Mouse (Mus musculus) spleen, postnatal 4 days (tissue): ENCODE measurements around the gene Gm44596.
A peak's percentile ranks its signal among the peaks of the same experiment; 100 is the strongest.

Experiments
- DNase-seq, 2 experiments: peaks; one replicate each; pipeline ENCODE4 v3.0.0; 2022; ENCODE audit warnings: low spot score in 2 of 2

Gm44596 gene

DNA sequence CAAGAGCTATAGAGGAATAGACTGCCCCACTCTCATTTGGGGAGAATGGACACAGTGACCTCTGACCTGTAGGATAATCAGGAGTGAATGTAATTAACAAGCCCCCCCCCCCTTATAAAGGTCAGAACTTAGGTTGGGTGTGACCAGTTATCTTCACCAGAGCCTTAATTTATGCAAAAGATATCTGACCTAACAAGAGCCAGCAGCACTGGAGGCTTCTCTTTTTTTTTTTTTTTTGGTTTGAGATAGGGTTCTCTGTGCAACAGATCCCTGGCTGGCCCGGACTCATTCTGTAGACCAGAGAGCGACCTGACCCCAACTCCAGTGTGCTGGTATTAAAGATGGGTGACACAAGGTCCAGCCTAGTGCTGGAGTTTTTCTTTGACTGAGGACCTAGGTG, 54.0 kb downstream of the Gm44596 start:
- DNase-seq = no peak

DNA sequence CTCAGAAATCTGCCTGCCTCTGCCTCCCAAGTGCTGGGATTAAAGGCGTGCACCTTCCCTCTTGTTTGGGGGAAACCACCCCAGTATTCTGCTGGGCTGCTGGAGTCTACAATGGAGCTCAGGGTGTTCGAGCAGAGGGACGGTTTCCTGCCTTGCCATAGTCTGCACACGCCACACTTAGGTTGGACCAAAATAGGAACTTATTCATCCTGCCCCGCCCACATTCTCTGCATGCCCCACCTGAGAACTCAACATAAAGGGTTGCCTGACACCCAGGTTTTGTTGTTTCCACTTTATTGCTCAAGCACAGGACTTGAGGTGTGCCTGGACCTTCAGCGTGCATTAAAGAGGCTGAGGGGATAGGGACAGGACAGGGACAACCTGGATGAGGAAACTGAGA, 54.5 kb downstream of the Gm44596 start:
- no peak for DNase-seq

DNA sequence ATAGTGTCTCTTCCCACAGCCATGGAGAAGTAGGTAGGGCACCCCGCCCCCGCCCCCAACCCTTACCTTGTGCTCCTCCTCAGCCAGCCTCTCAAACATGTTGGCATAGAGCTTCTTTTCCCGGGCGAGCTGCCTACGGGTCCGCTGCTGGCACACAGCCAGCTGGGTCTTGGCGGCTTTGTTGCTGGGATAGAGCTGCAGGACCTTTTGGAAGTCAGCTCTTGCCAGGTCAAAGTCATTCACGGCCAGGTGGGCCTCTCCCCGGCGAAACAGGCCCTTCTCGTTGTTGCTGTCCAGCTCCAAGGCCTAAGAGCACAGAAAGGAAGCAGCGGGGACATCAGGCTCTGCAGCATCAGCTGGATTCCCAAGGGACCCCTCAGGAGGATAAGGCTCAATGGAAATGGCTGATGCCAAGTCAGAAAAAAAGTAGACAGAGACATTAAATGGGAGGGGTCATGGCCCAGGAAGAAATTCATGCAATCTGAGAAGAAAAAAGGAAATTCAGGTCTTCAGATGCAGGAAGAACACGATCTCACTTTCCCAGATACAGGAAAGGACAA, 57.1 kb downstream of the Gm44596 start:
- DNase-seq = no peak

DNA sequence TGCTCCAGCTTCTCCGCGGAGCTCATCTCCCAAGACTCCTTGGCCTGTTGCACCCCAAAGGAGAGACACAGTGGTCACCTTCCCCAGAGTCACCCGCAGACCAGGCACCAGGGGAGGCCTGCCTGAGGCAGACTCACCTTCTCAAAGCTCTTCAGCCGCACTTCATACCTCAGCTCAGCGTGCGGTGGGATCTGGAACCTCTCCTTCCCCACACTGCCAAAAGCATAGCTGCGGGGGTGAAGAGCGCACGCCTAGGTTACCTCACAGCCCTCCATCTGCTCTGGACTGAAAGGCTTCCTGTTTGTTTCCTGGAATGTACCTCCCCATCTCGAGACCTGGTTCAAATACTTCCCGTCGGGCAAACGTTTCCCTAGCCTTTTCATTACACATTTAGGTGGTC, 58.3 kb downstream of the Gm44596 start:
- DNase-seq = no peak

DNA sequence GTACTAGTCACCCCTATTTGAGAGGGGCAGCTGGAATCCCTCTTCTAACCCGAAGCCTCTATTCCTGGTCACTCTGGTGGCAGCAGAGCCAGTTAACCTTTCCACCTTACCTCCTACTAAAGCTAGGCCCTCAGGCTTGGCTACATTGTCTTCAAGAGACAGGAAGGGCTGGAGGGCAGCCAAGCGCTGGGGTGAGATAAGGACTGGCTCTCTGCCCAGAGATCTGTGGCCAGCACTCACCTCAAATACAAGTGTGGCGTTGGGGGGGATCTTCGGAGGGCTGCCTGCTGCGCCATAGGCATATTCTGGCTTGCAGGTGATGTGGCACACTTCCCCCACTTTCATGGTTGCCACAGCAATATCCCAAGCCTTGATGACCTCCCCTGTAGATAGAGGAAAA, 60.2 kb downstream of the Gm44596 start:
- DNase-seq = peak; percentile 69 to 78

DNA sequence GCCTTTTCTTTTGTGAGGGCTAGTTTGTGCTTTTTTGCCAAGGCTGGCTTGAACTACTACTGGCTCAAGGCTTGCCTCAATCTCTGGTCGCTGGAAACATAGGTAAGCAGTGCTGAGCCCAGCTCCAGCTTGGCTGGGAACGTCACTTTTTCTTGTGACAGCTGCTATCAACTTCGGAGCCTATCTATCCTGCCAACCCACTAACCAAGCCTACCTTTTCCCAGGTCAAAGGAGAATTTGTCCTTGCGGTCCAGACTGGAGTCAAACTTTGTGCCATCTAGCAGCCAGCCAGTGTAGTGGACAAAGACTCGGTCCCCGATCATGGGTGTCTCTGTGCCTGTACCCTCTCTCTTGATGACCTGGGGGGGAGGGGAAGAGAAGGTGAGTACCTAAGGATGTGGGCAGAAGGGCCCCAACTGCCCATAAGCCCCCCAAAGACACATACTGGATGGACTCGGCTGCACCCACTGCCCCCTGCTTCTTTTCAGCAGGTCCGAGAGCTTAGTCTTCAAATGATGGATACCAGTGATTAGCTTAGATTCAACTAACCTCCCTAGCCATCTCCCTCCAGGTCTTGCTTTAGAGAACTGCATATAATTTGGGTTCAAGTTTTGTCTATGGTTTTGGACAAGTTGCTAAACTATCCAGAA, 61.2 kb downstream of the Gm44596 start:
- DNase-seq = no peak

DNA sequence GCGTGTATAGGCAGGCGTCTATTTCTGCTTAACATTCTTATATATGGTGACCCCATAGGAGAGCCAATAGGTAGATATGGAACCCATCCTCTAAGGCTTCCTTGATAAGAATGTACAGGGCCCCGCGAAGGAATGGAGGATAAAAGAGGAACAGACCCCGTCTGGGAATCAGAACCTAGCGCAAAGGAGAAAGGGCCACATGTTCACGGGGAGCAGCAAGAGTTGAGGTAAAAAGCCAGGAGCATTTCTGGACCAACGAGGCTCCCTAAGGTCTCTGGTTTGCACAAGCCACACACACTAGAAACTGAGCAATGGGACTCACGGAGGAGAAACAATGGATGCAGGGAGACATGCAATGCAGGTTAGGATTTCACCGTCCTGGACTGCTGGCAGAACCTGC, 62.0 kb downstream of the Gm44596 start:
- no peak for DNase-seq

DNA sequence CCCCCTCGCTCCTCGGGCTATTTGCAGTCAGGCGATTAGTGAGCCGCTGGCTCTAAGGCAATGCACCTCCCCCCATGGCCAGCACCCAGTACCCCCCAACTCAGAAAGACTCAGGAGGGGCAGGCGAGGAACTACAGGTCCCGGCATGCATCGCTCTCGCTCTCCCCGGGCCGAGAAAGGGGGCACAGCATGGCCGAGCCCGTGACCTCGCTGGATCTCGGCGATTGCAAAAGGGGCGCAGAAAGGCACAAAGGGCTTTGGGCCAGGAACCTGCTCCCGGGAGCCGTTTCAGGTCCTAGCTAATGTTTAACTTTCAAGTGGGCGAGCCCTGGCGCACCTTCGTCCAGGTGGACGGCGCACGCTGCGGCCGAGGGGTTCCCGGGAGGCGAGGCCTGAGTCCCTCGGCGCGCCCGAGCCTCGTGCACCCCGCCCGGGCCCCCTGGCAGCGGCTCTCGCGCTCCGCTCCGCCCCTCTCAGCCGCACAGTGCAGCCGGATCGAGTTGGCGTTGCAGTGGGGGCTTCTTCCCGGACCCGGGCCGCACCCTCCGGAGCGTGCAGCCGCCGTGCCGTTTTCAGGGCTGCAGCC, 62.5 kb downstream of the Gm44596 start:
- DNase-seq = peak; percentile 59 to 82

DNA sequence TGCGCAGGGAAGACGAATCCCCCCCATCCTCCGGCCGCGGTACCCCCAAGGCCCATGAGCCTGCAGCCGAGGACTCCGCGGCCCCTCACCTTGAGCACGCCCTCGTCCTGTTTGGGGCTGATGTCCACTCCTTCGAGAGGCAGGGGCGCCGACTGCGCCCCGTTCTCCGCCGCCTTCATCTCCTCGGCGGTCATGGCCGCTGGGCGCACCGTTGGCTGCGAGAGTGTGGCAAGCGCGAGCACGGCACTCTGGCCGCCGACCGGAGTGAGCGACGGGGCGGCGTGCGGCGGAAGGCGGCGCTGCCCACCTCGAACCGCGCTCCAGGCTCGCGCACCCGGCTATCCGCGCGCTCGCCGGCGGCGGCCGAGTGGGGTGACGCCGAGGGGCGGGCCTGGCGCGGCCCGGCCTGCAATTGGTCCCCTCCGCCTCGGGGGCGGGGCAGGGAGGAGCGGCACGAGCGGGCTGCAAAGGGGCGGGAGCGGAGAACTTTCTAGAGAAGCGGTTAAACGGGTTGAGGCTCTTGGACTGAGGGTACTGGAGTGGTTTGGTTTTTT, 63.1 kb downstream of the Gm44596 start, which contains the start of gene Fkbp4:
Gene Fkbp4 (minus strand): TSS at position 361 of the 554 bp plus-strand sequence.
- DNase-seq = peak; percentile 92 to 96

DNA sequence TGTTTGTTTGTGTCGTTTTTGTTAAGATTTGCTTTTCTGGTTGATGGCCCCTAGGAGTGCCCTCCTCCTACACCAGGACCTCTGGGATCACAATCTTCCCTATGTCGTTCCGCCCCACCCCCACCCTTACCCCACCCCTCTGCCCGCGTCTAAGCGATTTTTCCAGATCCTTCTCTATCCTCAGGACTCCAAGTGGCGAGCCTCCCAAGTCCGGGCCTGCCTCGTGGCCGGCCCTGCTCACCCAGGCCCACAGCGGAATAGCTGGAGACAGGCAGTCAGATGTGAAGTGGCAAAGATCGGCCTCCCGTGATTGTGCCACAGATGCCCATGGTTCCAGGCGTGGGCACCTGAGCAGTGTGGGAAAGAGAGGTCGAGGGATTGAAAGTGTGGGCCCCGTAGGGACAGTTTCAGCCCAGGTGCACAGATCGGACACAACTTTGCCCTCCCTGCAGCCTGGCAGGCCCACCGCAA, 63.6 kb downstream of the Gm44596 start:
- DNase-seq = no peak

DNA sequence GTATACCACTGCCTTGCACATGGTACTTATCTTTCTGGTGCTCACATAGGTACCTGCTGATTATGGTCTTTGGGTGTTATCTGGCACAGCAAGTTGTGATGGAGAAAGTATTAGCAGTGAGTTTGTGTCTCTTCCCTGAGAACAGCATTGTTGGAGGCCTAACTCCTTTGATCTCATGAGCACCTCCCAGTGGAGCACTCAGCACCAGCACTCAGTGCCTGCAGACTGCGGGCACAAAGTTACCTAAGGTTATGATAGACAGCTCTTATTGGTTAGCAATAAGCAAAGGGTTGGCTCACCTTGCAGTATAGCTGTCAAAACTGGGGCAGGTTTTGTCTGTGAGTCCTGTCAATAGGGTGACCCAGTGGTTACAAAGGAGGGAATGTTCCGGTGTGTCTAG, 64.9 kb downstream of the Gm44596 start:
- DNase-seq = no peak

DNA sequence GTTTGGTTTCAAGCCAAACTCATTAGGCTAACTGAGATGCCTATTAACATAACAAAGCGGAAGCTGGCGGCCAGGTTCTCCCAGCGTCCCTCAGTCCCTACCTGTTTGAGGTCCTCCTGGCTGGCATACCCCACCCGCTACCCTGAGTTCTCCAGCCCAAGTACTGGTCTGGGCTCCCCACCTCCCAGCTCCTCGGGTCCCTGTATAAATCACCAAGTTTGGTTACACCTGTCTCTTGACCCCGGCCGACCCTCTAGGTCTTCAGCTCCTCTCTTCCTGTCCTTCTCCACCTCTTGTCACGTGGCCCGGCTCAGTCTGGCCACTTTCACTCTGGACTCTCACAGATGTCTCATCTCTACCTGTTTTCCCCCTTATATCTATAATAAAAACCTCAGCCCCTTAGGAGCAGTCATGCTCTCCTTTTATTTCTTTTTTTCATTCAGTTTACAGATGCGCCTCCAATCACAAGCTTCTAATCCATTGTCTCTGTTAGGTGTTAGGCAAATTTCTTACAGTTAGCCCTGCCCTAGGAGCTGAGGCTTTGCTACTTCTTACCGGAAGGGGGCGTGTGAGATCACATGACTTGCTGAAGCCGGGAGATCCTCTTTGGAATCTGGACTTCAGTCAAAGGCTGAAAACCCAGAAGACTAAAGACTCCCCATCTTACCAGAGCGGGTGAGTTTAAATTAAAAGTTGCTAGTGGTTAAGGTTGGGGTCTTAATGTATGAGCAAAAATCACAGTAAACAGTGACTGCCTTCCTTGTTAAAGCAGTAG, 70.6 kb downstream of the Gm44596 start:
- DNase-seq = no peak

DNA sequence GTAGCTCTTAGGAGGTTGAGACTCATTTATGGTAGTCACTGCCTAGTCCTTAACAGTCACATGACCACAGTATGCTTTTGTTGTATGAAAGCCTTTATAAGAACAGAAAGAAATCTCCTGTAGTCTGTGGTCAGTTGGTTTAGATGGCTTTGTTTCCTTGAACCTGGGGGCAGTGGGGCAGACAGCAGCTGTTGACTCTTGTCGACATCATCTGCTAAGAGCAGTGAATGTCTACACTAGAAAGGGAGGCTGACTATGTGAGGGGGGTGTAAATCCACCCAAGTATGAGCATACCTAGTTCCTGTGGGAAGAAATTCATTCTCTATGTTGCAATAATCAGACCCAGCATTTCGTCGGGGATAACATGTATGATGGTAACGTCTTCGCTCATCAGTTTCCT, 71.8 kb downstream of the Gm44596 start:
- DNase-seq = no peak

DNA sequence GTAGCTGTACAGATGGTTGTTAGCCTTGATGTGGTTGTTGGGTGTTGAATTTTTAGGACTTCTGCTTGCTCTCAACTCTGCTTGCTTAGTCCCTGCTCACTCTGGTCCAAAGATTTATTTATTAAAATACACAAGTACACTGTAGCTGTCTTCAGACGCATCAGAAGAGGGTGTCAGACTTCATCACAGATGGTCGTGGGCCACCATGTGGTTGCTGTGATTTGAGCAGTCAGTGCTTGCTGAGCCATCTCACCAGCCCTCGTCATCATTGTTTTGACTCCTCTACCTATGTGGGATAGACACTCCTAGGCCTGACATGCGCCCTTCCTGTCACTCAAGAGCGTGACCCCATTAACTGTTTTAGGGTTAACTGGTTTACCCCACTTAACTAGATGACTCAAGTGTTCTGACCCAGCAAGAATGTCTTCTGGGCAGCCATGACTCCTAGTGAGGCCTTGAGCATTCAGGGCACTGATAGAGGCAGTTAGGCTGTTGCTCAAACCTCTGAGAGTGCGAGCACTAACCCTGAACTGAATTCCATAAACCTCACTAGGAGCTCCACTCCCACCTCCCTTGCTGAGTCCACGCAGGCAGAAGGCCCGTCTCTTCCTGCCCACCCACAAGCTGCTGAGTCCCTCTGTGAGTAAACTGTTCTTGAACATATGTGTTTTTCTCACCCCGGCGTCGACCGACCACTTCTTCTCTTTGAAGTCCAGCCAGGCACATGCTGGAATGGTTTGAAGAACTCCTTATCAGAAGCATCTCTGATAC, 80.7 kb downstream of the Gm44596 start:
- no peak for DNase-seq
